Mouse (Mus musculus): ENCODE data around the gene Stom. TPM values are rescaled to one million over a fixed set of nuclear protein-coding genes. Genes with fewer than 3 reads are reported as not detected.

Gene Stom
- polyA plus RNA-seq, 1 experiment from 2014 or later = 61.2 TPM

DNA sequence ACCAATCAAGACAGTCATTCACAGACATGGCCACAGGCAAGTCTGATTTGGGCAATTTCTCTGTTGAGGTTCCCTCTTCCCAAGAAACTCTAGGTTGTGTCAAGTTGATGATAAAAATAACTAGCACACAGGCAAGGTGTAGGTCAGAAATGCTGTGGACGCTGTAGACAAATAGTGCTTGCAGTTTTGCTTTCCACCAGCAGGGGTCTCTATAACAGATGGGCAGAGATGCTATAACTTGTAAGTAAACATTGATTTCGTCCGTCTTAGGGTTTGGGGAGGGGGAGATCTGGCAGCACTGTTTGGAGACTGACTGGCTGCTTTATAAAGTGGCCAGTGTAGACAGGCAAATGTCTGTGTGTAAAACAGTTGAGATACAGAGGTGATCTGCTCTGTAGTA lies 44.9 kb downstream of the Stom start:
- H3K9me3 ChIP-seq (ENCODE audit: control insufficient read depth, low read depth, low read length) = no peaks in the 10 kb centered on the region
- H3K27ac ChIP-seq (ENCODE audit: low read length) = no peak overlapping the region
- WGBS = 18% methylated on average over 3 of the region's 3 CpGs
- no peak overlapping the region for H3K4me2 ChIP-seq (replicated peaks; ENCODE audit: low read depth, low read length)
- H3K4me1 ChIP-seq (ENCODE audit: control insufficient read depth, insufficient read depth, low read length) = no peaks in the 10 kb centered on the region
- no peaks in the 10 kb centered on the region for H3K27me3 ChIP-seq (ENCODE audit: control insufficient read depth, insufficient read depth, low read length)
- H3K4me3 ChIP-seq (ENCODE audit: low read depth, low read length) = no peak overlapping the region
- H3K36me3 ChIP-seq (ENCODE audit: control insufficient read depth, insufficient read depth, low read length) = peaks cover 33% of the 10 kb centered on the region; the same call in 1 of the 2 replicates
- ATAC-seq (ENCODE audit: insufficient number of reproducible peaks, insufficient read depth, low FRiP score, low read depth) = no peak
- no peak overlapping the region for H3K9ac ChIP-seq (replicated peaks; ENCODE audit: low read depth, low read length)

DNA sequence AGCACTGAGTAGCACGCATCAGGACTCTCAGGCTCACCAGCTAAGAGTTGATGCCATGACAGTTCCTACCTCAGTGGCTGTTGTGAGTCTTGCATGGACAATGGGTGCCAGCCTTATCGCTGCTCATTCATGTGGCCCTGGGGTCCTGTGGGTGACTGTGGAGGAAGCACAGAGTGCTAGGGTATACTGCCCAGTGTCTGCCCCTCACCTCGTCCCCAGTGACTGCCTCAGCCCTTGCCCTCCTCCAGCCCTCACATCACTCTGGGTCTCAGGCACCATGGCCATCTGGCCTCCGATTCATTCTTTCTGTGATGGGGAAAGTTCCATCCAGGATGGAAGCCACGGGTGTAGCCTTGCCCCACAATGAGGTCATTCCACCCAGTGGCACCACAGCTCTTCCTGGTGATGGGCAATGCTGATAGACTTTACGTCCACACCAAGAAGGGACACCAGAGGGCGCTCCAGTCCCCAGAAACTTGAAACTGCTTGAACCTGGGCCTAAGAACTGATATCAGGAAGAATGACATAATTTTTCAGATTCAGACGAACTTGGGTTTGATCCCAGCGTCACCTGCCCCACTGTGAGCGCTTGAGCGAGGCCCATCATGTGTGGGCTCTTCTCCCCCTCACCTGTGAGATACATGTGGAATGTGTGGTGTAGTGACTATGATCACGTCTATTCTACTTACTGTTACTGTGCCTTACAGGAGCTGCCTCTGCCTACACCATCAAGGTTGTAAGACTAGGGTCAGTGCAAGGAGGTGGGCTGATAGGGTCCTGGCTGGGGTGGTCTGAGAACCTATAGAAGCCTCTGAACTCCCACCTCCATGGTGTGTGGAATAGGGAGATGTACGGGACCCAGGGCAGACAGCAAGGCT lies 47.8 kb downstream of the Stom start:
- H3K27ac ChIP-seq (ENCODE audit: low read length) = no peak overlapping the region
- WGBS = 41% methylated on average over 13 of the region's 13 CpGs
- peak; percentile 39; the same call in 1 of the 2 replicates for ATAC-seq (ENCODE audit: insufficient number of reproducible peaks, insufficient read depth, low FRiP score, low read depth)

GRCm38 (mm10) chr2:35287017-35287620 lies 49.7 kb downstream of the Stom start:
- peaks cover 23% of the 10 kb centered on the region for H3K36me3 ChIP-seq (ENCODE audit: control insufficient read depth, insufficient read depth, low read length)
- no peak overlapping the region for H3K4me2 ChIP-seq (replicated peaks; ENCODE audit: low read depth, low read length)
- no peak for ATAC-seq (ENCODE audit: insufficient number of reproducible peaks, insufficient read depth, low FRiP score, low read depth)
- no peak overlapping the region for H3K9ac ChIP-seq (replicated peaks; ENCODE audit: low read depth, low read length)
- H3K4me3 ChIP-seq (ENCODE audit: low read depth, low read length) = no peak overlapping the region
- no peaks in the 10 kb centered on the region for H3K27me3 ChIP-seq (ENCODE audit: control insufficient read depth, insufficient read depth, low read length)
- 84% methylated on average over 12 of the region's 12 CpGs for WGBS
- H3K27ac ChIP-seq (ENCODE audit: low read length) = no peak overlapping the region
- H3K9me3 ChIP-seq (ENCODE audit: control insufficient read depth, low read depth, low read length) = no peaks in the 10 kb centered on the region
- H3K4me1 ChIP-seq (ENCODE audit: control insufficient read depth, insufficient read depth, low read length) = peaks cover 10% of the 10 kb centered on the region; the same call in 1 of the 2 replicates

More for the DNA sequence above, 47.8 kb downstream of the Stom start:
- H3K27me3 ChIP-seq (ENCODE audit: control insufficient read depth, insufficient read depth, low read length) = no peaks in the 10 kb centered on the region
- H3K4me3 ChIP-seq (ENCODE audit: low read depth, low read length) = no peak overlapping the region
- 0 out of 2 replicates have a peak, but pooled peaks cover 2% of the 10 kb centered on the region for H3K4me1 ChIP-seq (ENCODE audit: control insufficient read depth, insufficient read depth, low read length)
- no peak overlapping the region for H3K4me2 ChIP-seq (replicated peaks; ENCODE audit: low read depth, low read length)
- H3K9me3 ChIP-seq (ENCODE audit: control insufficient read depth, low read depth, low read length) = no peaks in the 10 kb centered on the region
- peaks cover 28% of the 10 kb centered on the region for H3K36me3 ChIP-seq (ENCODE audit: control insufficient read depth, insufficient read depth, low read length)
- H3K9ac ChIP-seq (replicated peaks; ENCODE audit: low read depth, low read length) = no peak overlapping the region

GRCm38 (mm10) chr2:35285209-35285608 lies 51.6 kb downstream of the Stom start:
- H3K4me3 ChIP-seq (ENCODE audit: low read depth, low read length) = no peak overlapping the region
- ATAC-seq (ENCODE audit: insufficient number of reproducible peaks, insufficient read depth, low FRiP score, low read depth) = no peak
- no peak overlapping the region for H3K4me2 ChIP-seq (replicated peaks; ENCODE audit: low read depth, low read length)
- WGBS = 81% methylated on average over 5 of the region's 5 CpGs
- peaks cover 11% of the 10 kb centered on the region; the same call in 1 of the 2 replicates for H3K4me1 ChIP-seq (ENCODE audit: control insufficient read depth, insufficient read depth, low read length)
- peaks cover 17% of the 10 kb centered on the region for H3K36me3 ChIP-seq (ENCODE audit: control insufficient read depth, insufficient read depth, low read length)
- H3K9ac ChIP-seq (replicated peaks; ENCODE audit: low read depth, low read length) = no peak overlapping the region
- H3K27me3 ChIP-seq (ENCODE audit: control insufficient read depth, insufficient read depth, low read length) = no peaks in the 10 kb centered on the region
- H3K9me3 ChIP-seq (ENCODE audit: control insufficient read depth, low read depth, low read length) = no peaks in the 10 kb centered on the region
- H3K27ac ChIP-seq (ENCODE audit: low read length) = no peak overlapping the region

DNA sequence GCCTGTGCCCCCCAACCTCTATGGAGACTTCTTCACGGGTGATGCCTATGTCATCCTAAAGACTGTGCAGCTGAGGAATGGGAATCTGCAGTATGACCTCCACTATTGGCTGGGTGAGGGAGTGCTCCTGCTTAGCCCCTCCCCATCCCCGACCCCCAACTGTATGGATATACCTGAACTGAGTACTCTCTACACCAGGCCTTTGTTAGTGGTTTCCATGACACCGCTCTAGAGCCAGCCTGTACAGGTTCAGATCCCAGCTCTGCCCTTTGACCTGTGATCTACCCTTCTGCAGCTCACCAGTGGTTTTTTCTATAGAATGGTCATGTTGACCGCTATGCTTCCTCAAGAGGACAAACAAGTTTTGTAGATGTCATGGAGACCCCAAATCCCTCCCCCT lies 52.8 kb downstream of the Stom start:
- WGBS = 80% methylated on average over 4 of the region's 4 CpGs
- ATAC-seq (ENCODE audit: insufficient number of reproducible peaks, insufficient read depth, low FRiP score, low read depth) = no peak
- Histone ChIP-seq H3K4me1 (ENCODE audit: control insufficient read depth, insufficient read depth, low read length) (peaks cover 11% of the 10 kb centered on the region; the same call in 1 of the 2 replicates), H3K4me2 (replicated peaks; ENCODE audit: low read depth, low read length) (no peak overlapping the region), H3K27me3 (ENCODE audit: control insufficient read depth, insufficient read depth, low read length) (no peaks in the 10 kb centered on the region), H3K9me3 (ENCODE audit: control insufficient read depth, low read depth, low read length) (no peaks in the 10 kb centered on the region), H3K36me3 (ENCODE audit: control insufficient read depth, insufficient read depth, low read length) (peaks cover 13% of the 10 kb centered on the region), H3K27ac (ENCODE audit: low read length) (no peak overlapping the region), H3K4me3 (ENCODE audit: low read depth, low read length) (no peak overlapping the region), H3K9ac (replicated peaks; ENCODE audit: low read depth, low read length) (no peak overlapping the region)

GRCm38 (mm10) chr2:35282214-35282613 lies 54.6 kb downstream of the Stom start:
- Histone ChIP-seq H3K4me3 (ENCODE audit: low read depth, low read length) (peak overlapping the region; percentile 42), H3K4me2 (replicated peaks; ENCODE audit: low read depth, low read length) (peak overlapping the region; percentile 70), H3K9me3 (ENCODE audit: control insufficient read depth, low read depth, low read length) (no peaks in the 10 kb centered on the region), H3K4me1 (ENCODE audit: control insufficient read depth, insufficient read depth, low read length) (peaks cover 11% of the 10 kb centered on the region; the same call in 1 of the 2 replicates), H3K9ac (replicated peaks; ENCODE audit: low read depth, low read length) (peak overlapping the region; percentile 52; the same call in 1 of the 2 replicates), H3K27me3 (ENCODE audit: control insufficient read depth, insufficient read depth, low read length) (no peaks in the 10 kb centered on the region), H3K27ac (ENCODE audit: low read length) (no peak overlapping the region), H3K36me3 (ENCODE audit: control insufficient read depth, insufficient read depth, low read length) (peaks cover 12% of the 10 kb centered on the region)
- WGBS = 2% methylated on average over 32 of the region's 32 CpGs
- ATAC-seq (ENCODE audit: insufficient number of reproducible peaks, insufficient read depth, low FRiP score, low read depth) = peak; percentile 62; the same call in 1 of the 2 replicates

DNA sequence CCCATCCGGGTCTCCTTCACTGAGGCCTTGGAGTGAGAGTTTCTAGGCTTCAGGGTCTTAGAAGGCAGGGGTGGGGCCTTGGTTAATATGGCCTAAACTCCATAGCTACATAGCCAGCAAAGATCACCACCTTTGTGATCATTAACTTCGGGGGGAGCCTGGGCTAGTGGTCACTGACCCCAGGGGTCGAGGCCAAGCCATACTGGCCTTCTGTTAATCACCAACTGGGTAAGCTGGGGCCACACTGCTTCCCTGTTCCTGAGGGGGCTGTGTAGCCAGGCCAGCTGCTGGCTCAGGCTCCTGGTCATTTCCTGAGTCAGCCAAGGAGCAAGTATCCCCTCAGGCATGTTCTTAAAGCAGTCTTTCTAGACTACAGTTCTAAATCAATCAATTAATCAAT lies 56.8 kb downstream of the Stom start:
- Histone ChIP-seq H3K4me2 (replicated peaks; ENCODE audit: low read depth, low read length) (no peak overlapping the region), H3K36me3 (ENCODE audit: control insufficient read depth, insufficient read depth, low read length) (no peaks in the 10 kb centered on the region), H3K9ac (replicated peaks; ENCODE audit: low read depth, low read length) (no peak overlapping the region), H3K27ac (ENCODE audit: low read length) (no peak overlapping the region), H3K4me3 (ENCODE audit: low read depth, low read length) (no peak overlapping the region), H3K4me1 (ENCODE audit: control insufficient read depth, insufficient read depth, low read length) (peaks cover 11% of the 10 kb centered on the region; the same call in 1 of the 2 replicates), H3K9me3 (ENCODE audit: control insufficient read depth, low read depth, low read length) (no peaks in the 10 kb centered on the region), H3K27me3 (ENCODE audit: control insufficient read depth, insufficient read depth, low read length) (no peaks in the 10 kb centered on the region)
- 66% methylated on average over 3 of the region's 3 CpGs for WGBS
- no peak for ATAC-seq (ENCODE audit: insufficient number of reproducible peaks, insufficient read depth, low FRiP score, low read depth)

DNA sequence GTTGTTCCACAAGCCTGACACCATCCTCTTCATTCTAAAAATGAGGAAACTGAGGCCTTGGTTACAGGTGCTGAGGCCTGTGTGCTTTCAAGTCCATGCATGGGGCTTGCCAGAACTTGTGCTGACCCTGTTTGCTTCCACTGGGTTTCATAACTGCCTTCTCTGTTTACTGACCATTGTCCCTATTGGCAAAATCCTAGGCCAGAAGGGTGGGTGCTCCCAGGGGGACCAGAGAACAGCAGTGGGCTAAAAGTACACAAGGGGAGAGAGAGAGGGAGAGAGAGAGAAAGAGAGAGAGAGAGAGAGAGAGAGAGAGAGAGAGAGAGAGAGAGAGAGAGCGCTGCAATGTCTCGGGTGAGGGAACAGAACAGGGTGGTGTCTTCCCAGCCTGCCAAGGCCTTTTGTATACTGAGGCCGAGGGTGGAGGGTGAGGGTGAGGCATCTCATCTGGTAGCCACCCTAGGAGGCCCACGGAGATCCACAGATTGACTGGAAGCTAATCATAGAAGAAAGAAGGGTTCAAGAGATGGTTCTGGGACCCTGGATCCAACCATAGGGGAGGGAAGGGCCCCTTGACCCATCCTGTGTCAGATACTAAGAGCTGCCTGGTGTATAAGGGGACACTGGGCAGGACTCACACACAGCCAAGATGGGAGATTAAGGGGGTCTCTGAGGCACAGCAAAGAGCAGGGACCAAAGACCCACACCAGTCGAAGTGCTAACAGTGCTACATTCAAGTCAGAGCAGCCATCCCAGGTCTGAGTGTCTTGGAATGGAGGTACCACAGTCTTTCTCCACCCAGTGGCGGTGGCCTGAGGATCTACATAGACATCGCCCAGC lies 58.2 kb downstream of the Stom start:
- H3K27ac ChIP-seq (ENCODE audit: low read length) = no peak overlapping the region
- peaks cover 13% of the 10 kb centered on the region; the same call in 1 of the 2 replicates for H3K4me1 ChIP-seq (ENCODE audit: control insufficient read depth, insufficient read depth, low read length)
- no peaks in the 10 kb centered on the region for H3K27me3 ChIP-seq (ENCODE audit: control insufficient read depth, insufficient read depth, low read length)
- H3K4me2 ChIP-seq (replicated peaks; ENCODE audit: low read depth, low read length) = no peak overlapping the region
- H3K9me3 ChIP-seq (ENCODE audit: control insufficient read depth, low read depth, low read length) = no peaks in the 10 kb centered on the region
- no peak for ATAC-seq (ENCODE audit: insufficient number of reproducible peaks, insufficient read depth, low FRiP score, low read depth)
- H3K36me3 ChIP-seq (ENCODE audit: control insufficient read depth, insufficient read depth, low read length) = no peaks in the 10 kb centered on the region
- H3K9ac ChIP-seq (replicated peaks; ENCODE audit: low read depth, low read length) = no peak overlapping the region
- no peak overlapping the region for H3K4me3 ChIP-seq (ENCODE audit: low read depth, low read length)
- 80% methylated on average over 7 of the region's 7 CpGs for WGBS

Data from stomach, embryonic 14.5 days (tissue).